ENCODE assay signal across 8 mouse cellular contexts in genomic region chr3:85888221-85888671, GRCm38 (mm10). TPM values are rescaled to one million over a fixed set of nuclear protein-coding genes. Genes with fewer than 3 reads are reported as not detected.
DNase-seq lines count a peak whose midpoint lies in the region; ATAC-seq and TF ChIP-seq lines count a peak whose summit lies in the region.

No protein-coding gene starts in this region.

- H3K36me3 ChIP-seq in hindbrain, embryonic 15.5 days = no peaks in the 10 kb centered on the region
- H3K36me3 ChIP-seq in limb, embryonic 14.5 days (ENCODE audit: control insufficient read depth, insufficient read depth, low read length) = no peaks in the 10 kb centered on the region
- H3K36me3 ChIP-seq in midbrain, embryonic 14.5 days (ENCODE audit: control insufficient read depth, insufficient read depth, low read length) = no peaks in the 10 kb centered on the region

- H3K27me3 ChIP-seq in hindbrain, embryonic 15.5 days = peaks cover 25% of the 10 kb centered on the region
- no peaks in the 10 kb centered on the region for H3K27me3 ChIP-seq in limb, embryonic 14.5 days (ENCODE audit: control insufficient read depth, insufficient read depth, low read length)
- peaks cover 28% of the 10 kb centered on the region for H3K27me3 ChIP-seq in midbrain, embryonic 14.5 days (ENCODE audit: control insufficient read depth, insufficient read depth, low read length)

- no peak for TF ChIP-seq CTCF in left cerebral cortex, adult 2 months (IDR thresholded peaks at IDR 0.05)

- H3K4me2 ChIP-seq in hindbrain, embryonic 15.5 days = peak overlapping the region; percentile 98
- H3K4me2 ChIP-seq in limb, embryonic 14.5 days (replicated peaks; ENCODE audit: low read depth, low read length, severe bottlenecking) = peak overlapping the region; percentile 88
- peak overlapping the region; percentile 98 for H3K4me2 ChIP-seq in midbrain, embryonic 14.5 days (ENCODE audit: low read length)

- H3K9me3 ChIP-seq in hindbrain, embryonic 15.5 days = no peaks in the 10 kb centered on the region
- no peaks in the 10 kb centered on the region for H3K9me3 ChIP-seq in limb, embryonic 14.5 days (ENCODE audit: control insufficient read depth, low read length)
- no peaks in the 10 kb centered on the region for H3K9me3 ChIP-seq in midbrain, embryonic 14.5 days (ENCODE audit: control insufficient read depth, low read length)

- no peak for DNase-seq in left cerebral cortex, adult 2 months (ENCODE audit: extremely low spot score in 1 of 2, low spot score in 2 of 2)
- no peak for DNase-seq in left cerebral cortex, adult 9 months (ENCODE audit: low spot score in 2 of 2)
- peak; percentile 3 for DNase-seq in c-Kit-positive CD71-positive TER-119-positive erythroid progenitor cells, embryonic 14.5 days (ENCODE audit: low spot score)
- DNase-seq in gastrocnemius, adult 8-10 months (ENCODE audit: low spot score in 2 of 2) = peak; percentile 45 to 46
- DNase-seq in limb, embryonic 14.5 days (ENCODE audit: low spot score) = peak; percentile 28
- peak; percentile 15 for DNase-seq in midbrain, embryonic 14.5 days
- DNase-seq in thymus, postnatal 4 days = peak; percentile 18

- 10% methylated on average over 11 of the region's 11 CpGs for WGBS in hindbrain, embryonic 15.5 days
- WGBS in limb, embryonic 14.5 days = 14% methylated on average over 11 of the region's 11 CpGs
- 11% methylated on average over 11 of the region's 11 CpGs for WGBS in midbrain, embryonic 14.5 days

- H3K4me3 ChIP-seq in left cerebral cortex, adult 2 months = peak overlapping the region; percentile 62
- H3K4me3 ChIP-seq in hindbrain, embryonic 15.5 days = peak overlapping the region; percentile 53
- peak overlapping the region; percentile 59 for H3K4me3 ChIP-seq in limb, embryonic 14.5 days (replicated peaks; ENCODE audit: low read length)
- peak overlapping the region; percentile 51; the same call in 1 of the 2 replicates for H3K4me3 ChIP-seq in midbrain, embryonic 14.5 days (replicated peaks; ENCODE audit: low read depth, low read length)

- no peak overlapping the region for H3K27ac ChIP-seq in left cerebral cortex, adult 2 months
- no peak overlapping the region for H3K27ac ChIP-seq in hindbrain, embryonic 15.5 days (replicated peaks)
- 0 out of 2 replicates have a peak overlapping the region, but pooled peaks have one; percentile 43 for H3K27ac ChIP-seq in limb, embryonic 14.5 days (replicated peaks; ENCODE audit: low read depth, low read length)
- no peak overlapping the region for H3K27ac ChIP-seq in midbrain, embryonic 14.5 days (replicated peaks; ENCODE audit: low read depth, low read length)

- peaks cover 18% of the 10 kb centered on the region for H3K4me1 ChIP-seq in hindbrain, embryonic 15.5 days (replicated peaks)
- H3K4me1 ChIP-seq in limb, embryonic 14.5 days (ENCODE audit: control insufficient read depth, insufficient read depth, low read length) = peaks cover 9% of the 10 kb centered on the region; the same call in 1 of the 2 replicates
- peaks cover 12% of the 10 kb centered on the region for H3K4me1 ChIP-seq in midbrain, embryonic 14.5 days (ENCODE audit: control insufficient read depth, insufficient read depth, low read length)

- no peak for TF ChIP-seq POLR2A in limb, embryonic 14.5 days (IDR thresholded peaks at IDR 0.05; ENCODE audit: borderline replicate concordance, extremely low read depth, insufficient read depth, insufficient read length)

- intact Hi-C loops in left cerebral cortex, adult 2 months (cut with DNase I) = no loop called here

- H3K9ac ChIP-seq in hindbrain, embryonic 15.5 days = no peak overlapping the region
- H3K9ac ChIP-seq in limb, embryonic 14.5 days (ENCODE audit: low read depth, low read length, severe bottlenecking) = peak overlapping the region; percentile 61; the same call in 1 of the 2 replicates
- H3K9ac ChIP-seq in midbrain, embryonic 14.5 days (replicated peaks; ENCODE audit: low read length) = no peak overlapping the region

- ATAC-seq in hindbrain, embryonic 15.5 days (ENCODE audit: low FRiP score, low read depth) = no peak
- no peak for ATAC-seq in limb, embryonic 14.5 days (ENCODE audit: low FRiP score, low read depth)
- ATAC-seq in midbrain, embryonic 14.5 days (ENCODE audit: low FRiP score, low TSS enrichment) = no peak

RNA-seq across cellular contexts. Expression of gene Gm37240, which starts 0.9 kb away (rescaled TPM):
- total RNA-seq in left cerebral cortex, adult 2 months (2021) = 1 to 10 TPM in 1 of 2 experiments, under 1 TPM in 1; 0.27 to 1.1 TPM
- total RNA-seq in gastrocnemius, adult 8-10 months (2022) = 10 to 100 TPM; 29.7 to 37.8 (median 36.6) TPM
- 0.80 and 0.87 TPM in 2 replicates for polyA plus RNA-seq in hindbrain, embryonic 15.5 days (2015; fragmentation: Nextera tagmentation; extraction: Ambion mirVana)
- polyA plus RNA-seq in limb, embryonic 14.5 days (2012; rRNA removed) = 2.0 TPM in 2 replicates
- polyA plus RNA-seq in limb, embryonic 14.5 days (2014; fragmentation: Nextera tagmentation; extraction: Ambion mirVana) = 10.9 and 13.4 TPM in 2 replicates
- 0.11 TPM in 1 of 2 replicates, not detected in the other for polyA plus RNA-seq in midbrain, embryonic 14.5 days (2014; fragmentation: Nextera tagmentation; extraction: Ambion mirVana)

RNA-seq across cellular contexts. Expression of gene Glt28d2, which starts 0.9 kb away (rescaled TPM):
- under 1 TPM; 0.33 to 0.66 TPM for total RNA-seq in left cerebral cortex, adult 2 months (2021)
- total RNA-seq in gastrocnemius, adult 8-10 months (2022) = 1 to 10 TPM; 5.6 to 8.9 (median 5.8) TPM
- 0.21 and 0.24 TPM in 2 replicates for polyA plus RNA-seq in hindbrain, embryonic 15.5 days (2015; fragmentation: Nextera tagmentation; extraction: Ambion mirVana)
- 0.89 and 1.1 TPM in 2 replicates for polyA plus RNA-seq in limb, embryonic 14.5 days (2012; rRNA removed)
- 2.4 and 3.2 TPM in 2 replicates for polyA plus RNA-seq in limb, embryonic 14.5 days (2014; fragmentation: Nextera tagmentation; extraction: Ambion mirVana)
- 0.21 and 0.34 TPM in 2 replicates for polyA plus RNA-seq in midbrain, embryonic 14.5 days (2014; fragmentation: Nextera tagmentation; extraction: Ambion mirVana)

Comparison
In these comparisons a context has a peak if more than half of its experiments do, and no peak if none do; other contexts are left out.
1. DNase-seq: peak in c-Kit-positive CD71-positive TER-119-positive erythroid progenitor cells, embryonic 14.5 days (single experiment), gastrocnemius, adult 8-10 months (2 of 2), limb, embryonic 14.5 days (single experiment), midbrain, embryonic 14.5 days (single experiment) and thymus, postnatal 4 days (single experiment); none in left cerebral cortex, adult 2 months (0 of 2) and left cerebral cortex, adult 9 months (0 of 2).
2. Peak in every context shown above with its lines, with median percentiles within 50 percentile points of each other: H3K4me3 ChIP-seq and H3K4me2 ChIP-seq.